Mouse (Mus musculus) hematopoietic stem cell, adult 5-6 weeks (primary cell): ENCODE data around the gene Gm21788. TPM values are rescaled to one million over a fixed set of nuclear protein-coding genes. Genes with fewer than 3 reads are reported as not detected.
"Not testable (repeated sequence)": the region's sequence is repeated elsewhere in the genome, so short reads cannot be mapped to it uniquely, and the experiment has no call there.

Source experiments
- ATAC-seq, 2 experiments: fragments of 125-278 bp in 1 of 2; replicated peaks in 1 of 2; 2 replicates each; pipeline ENCODE4 v1.8.0; 2016 to 2017; ENCODE audit warnings: inconsistent platforms in 2 of 2, mild to moderate bottlenecking in 2 of 2, moderate number of reproducible peaks in 2 of 2, low read depth in 1 of 2, moderate TSS enrichment in 1 of 2; ENCODE audit not compliant: low FRiP score in 2 of 2, poor library complexity in 2 of 2, severe bottlenecking in 2 of 2, insufficient read depth in 1 of 2, low TSS enrichment in 1 of 2
- total RNA-seq: library from RNA; stranded (forward); fragments of 172-1452, 232-1000 nt; gene quantifications from 2 replicates; pipeline ENCODE4 v1.2.3, GENCODE M21; 2017

Gene Gm21788
- total RNA-seq, result not detected in 2 replicates

GRCm38 (mm10) chrY:7404710-7405109, at the start of gene Gm21788:
Gene Gm21788, plus strand, starts transcription at chrY:7405010.
- not testable (repeated sequence) for ATAC-seq

Other genes starting within 250 kb of the Gm21788 start
- not detected in 2 replicates for gene Gm21244, start 235.7 kb upstream of the Gm21788 start, total RNA-seq
- not detected in 2 replicates for gene Gm28998, start 151.2 kb upstream of the Gm21788 start, total RNA-seq
- not detected in 2 replicates for gene Gm20826, start 233.5 kb downstream of the Gm21788 start, total RNA-seq